Mouse (Mus musculus): ENCODE measurements at regions not wholly inside any gene's neighbourhood (a gene's known extent, or its start where the extent isn't known, plus 50 kb on each side); places are given as distances from the start of the nearest gene placed in this dataset.

DNA sequence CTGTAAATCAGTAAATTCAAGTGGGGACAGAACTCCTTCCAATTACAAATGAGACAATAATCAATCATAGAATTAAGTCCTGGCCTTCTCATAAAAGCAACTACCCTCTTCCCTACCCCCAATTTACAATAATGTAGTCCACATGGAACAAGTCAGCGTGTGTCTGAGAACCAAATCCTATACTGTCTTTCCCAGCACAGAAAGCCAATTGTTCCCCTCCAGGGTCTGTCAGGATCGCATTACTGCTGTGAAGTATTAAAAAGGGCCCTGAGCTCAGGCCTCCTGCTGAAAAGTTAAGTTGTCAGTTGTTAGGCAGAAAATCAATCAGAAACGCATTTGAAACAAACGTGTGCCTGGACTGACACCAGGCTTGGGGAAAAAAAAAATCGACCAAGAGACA, 205.6 kb downstream of the Parm1 start:
- TF ChIP-seq POLR2AphosphoS2 (IDR thresholded peaks at IDR 0.05; ENCODE audit: insufficient read length, low read depth), result no peak
- TF ChIP-seq USF1 (IDR thresholded peaks at IDR 0.05; ENCODE audit: low read depth), result no peak
- no peak for TF ChIP-seq MAX (IDR thresholded peaks at IDR 0.05; ENCODE audit: low read depth)
- no peak for TF ChIP-seq MYOD1 (IDR thresholded peaks at IDR 0.05; ENCODE audit: control insufficient read depth in 1 of 3, insufficient read length in 2 of 3, low read depth in 2 of 3)
- TF ChIP-seq POLR2A (IDR thresholded peaks at IDR 0.05; ENCODE audit: insufficient read length, low read depth), result no peak
- TF ChIP-seq E2F4 (IDR thresholded peaks at IDR 0.05; ENCODE audit: insufficient read depth), result no peak
- TF ChIP-seq TCF12 (IDR thresholded peaks at IDR 0.05; ENCODE audit: insufficient read depth, poor library complexity, severe bottlenecking), result no peak
- TF ChIP-seq SRF (IDR thresholded peaks at IDR 0.05; ENCODE audit: control insufficient read depth, insufficient read length, low read depth), result no peak
